Mouse (Mus musculus): Measurements from ENCODE around the gene Fgfr1op2. TPM values are rescaled to one million over a fixed set of nuclear protein-coding genes. Genes with fewer than 3 reads are reported as not detected.
A peak's percentile ranks its signal among the peaks of the same experiment; 100 is the strongest.

Fgfr1op2 gene
- polyA plus RNA-seq, 1 experiment from 2014 or later, result 48.2 TPM

DNA sequence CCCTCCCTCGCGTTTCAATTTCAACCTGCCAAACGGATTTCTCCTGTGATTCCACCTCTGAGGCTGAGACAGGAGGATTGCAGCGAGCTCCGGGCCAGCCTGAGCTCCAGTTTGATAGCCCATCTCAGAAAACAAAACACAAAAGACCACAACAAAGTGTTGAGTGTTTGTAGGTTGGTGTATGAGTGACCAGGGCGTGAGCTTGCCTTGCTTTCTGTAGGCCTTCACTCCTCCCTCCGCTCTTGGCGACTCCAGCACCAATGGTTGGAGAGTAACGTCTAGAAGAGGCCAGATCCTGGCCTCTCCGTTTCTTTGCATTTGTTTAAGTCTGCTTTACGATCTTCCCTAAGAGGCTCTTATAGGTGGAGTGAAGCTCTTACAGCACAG, 66.2 kb downstream of the Fgfr1op2 start:
- Histone ChIP-seq H3K9ac (replicated peaks; ENCODE audit: low read depth, low read length) (peak overlapping the region; percentile 84), H3K9me3 (ENCODE audit: control insufficient read depth, low read length) (no peaks in the 10 kb centered on the region), H3K4me3 (replicated peaks; ENCODE audit: low read length) (peak overlapping the region; percentile 94), H3K27me3 (replicated peaks; ENCODE audit: control insufficient read depth, insufficient read depth, low read length) (no peaks in the 10 kb centered on the region), H3K4me1 (replicated peaks; ENCODE audit: control insufficient read depth, insufficient read depth, low read length) (peaks cover 12% of the 10 kb centered on the region), H3K4me2 (ENCODE audit: low read length) (peak overlapping the region; percentile 73), H3K36me3 (ENCODE audit: control insufficient read depth, insufficient read depth) (no peaks in the 10 kb centered on the region), H3K27ac (ENCODE audit: low read length) (no peak overlapping the region)
- no peak for ATAC-seq
- 45% methylated on average over 11 of the region's 11 CpGs for WGBS

Other genes with a start within 250 kb of the Fgfr1op2 start
- 4.7 and 6.1 TPM in 2 replicates for gene Itpr2, start 75.0 kb upstream of the Fgfr1op2 start, polyA plus RNA-seq (2015; fragmentation: Nextera tagmentation; extraction: Ambion mirVana)
- gene Ints13, start 632 bp downstream of the Fgfr1op2 start, polyA plus RNA-seq (2015; fragmentation: Nextera tagmentation; extraction: Ambion mirVana), result 67.7 and 70.1 TPM in 2 replicates
- 109 and 111 TPM in 2 replicates for gene Med21, start 65.3 kb downstream of the Fgfr1op2 start, polyA plus RNA-seq (2015; fragmentation: Nextera tagmentation; extraction: Ambion mirVana)
- 35.2 and 36.3 TPM in 2 replicates for gene Tm7sf3, start 65.6 kb downstream of the Fgfr1op2 start, polyA plus RNA-seq (2015; fragmentation: Nextera tagmentation; extraction: Ambion mirVana)
- gene Stk38l, start 147.8 kb downstream of the Fgfr1op2 start, polyA plus RNA-seq (2015; fragmentation: Nextera tagmentation; extraction: Ambion mirVana), result 15.0 and 16.5 TPM in 2 replicates
- 3.1 and 5.1 TPM in 2 replicates for gene Arntl2, start 218.9 kb downstream of the Fgfr1op2 start, polyA plus RNA-seq (2015; fragmentation: Nextera tagmentation; extraction: Ambion mirVana)